Mouse (Mus musculus) thymus, adult 2 months (tissue): ENCODE results near the gene Rad54l2.

ENCODE experiments used
- CTCF ChIP-seq: fragments of 200-500 bp; IDR thresholded peaks from 2 replicates; pipeline ENCODE4 v1.5.1; 2012; ENCODE audit warnings: mild to moderate bottlenecking, control low read depth, low read length, moderate library complexity, borderline replicate concordance; ENCODE audit not compliant: control insufficient read depth, poor library complexity, insufficient read depth; ENCODE audit errors: extremely low read depth
- POLR2A ChIP-seq: fragments of 200-500 bp; IDR thresholded peaks from 2 replicates; pipeline ENCODE4 v1.6.1; 2012; ENCODE audit warnings: mild to moderate bottlenecking, low read length, control low read depth, moderate library complexity; ENCODE audit not compliant: control insufficient read depth, poor library complexity, insufficient read depth; ENCODE audit errors: extremely low read depth

- TF ChIP-seq POLR2A = no peak
- no peak for TF ChIP-seq CTCF
These were observed 96.0 kb downstream of the Rad54l2 start for GRCm38 (mm10) chr9:106692973-106693481.
